ENCODE assay signal across 12 mouse cellular contexts in genomic region chr4:12642525-12642928, GRCm38 (mm10).
DNase-seq lines count a peak whose midpoint lies in the region; ATAC-seq and TF ChIP-seq lines count a peak whose summit lies in the region.
"Had no signal": no experiment of that assay in that cellular context is flagged by ENCODE, and none has a peak within 500 bp of the region (broad histone marks: within the 10 kb centered on the region; RNA-seq: fewer than 3 reads in every experiment).

No protein-coding gene starts in this region.

- no peak for ATAC-seq in kidney, postnatal 0 days (replicated peaks; ENCODE audit: low FRiP score, low read depth)
- ATAC-seq in embryonic facial prominence, embryonic 12.5 days (ENCODE audit: insufficient number of reproducible peaks, insufficient read depth, low FRiP score, low TSS enrichment) = peak; percentile 83; the same call in 1 of the 2 replicates
- peak; percentile 49; the same call in 1 of the 2 replicates for ATAC-seq in midbrain, embryonic 12.5 days (ENCODE audit: low FRiP score, low read depth)

- no peak overlapping the region for H3K4me3 ChIP-seq in kidney, postnatal 0 days (replicated peaks; ENCODE audit: low read depth, low read length)
- H3K4me3 ChIP-seq in embryonic facial prominence, embryonic 12.5 days = no peak overlapping the region
- H3K4me3 ChIP-seq in midbrain, embryonic 12.5 days = no peak overlapping the region
- H3K4me3 ChIP-seq: stomach, embryonic 15.5 days had no signal

- no peak overlapping the region for H3K9ac ChIP-seq in kidney, postnatal 0 days (ENCODE audit: low read depth, low read length)
- H3K9ac ChIP-seq in embryonic facial prominence, embryonic 12.5 days = no peak overlapping the region
- no peak overlapping the region for H3K9ac ChIP-seq in midbrain, embryonic 12.5 days (replicated peaks)
- H3K9ac ChIP-seq: stomach, embryonic 15.5 days had no signal

- no peaks in the 10 kb centered on the region for H3K4me1 ChIP-seq in kidney, postnatal 0 days (replicated peaks; ENCODE audit: insufficient read depth, low read length)
- no peaks in the 10 kb centered on the region; the same call in 1 of the 2 replicates for H3K4me1 ChIP-seq in embryonic facial prominence, embryonic 12.5 days
- H3K4me1 ChIP-seq in midbrain, embryonic 12.5 days = 0 out of 2 replicates have a peak, but pooled peaks cover 5% of the 10 kb centered on the region
- H3K4me1 ChIP-seq: stomach, embryonic 15.5 days had no signal

- peak; percentile 33 for DNase-seq in kidney, postnatal 0 days (ENCODE audit: low spot score)
- DNase-seq in kidney, adult 18-20 months = no peak
- DNase-seq in embryo, embryonic 10.5 days (ENCODE audit: low spot score) = peak; percentile 39
- no peak for DNase-seq in heart, adult 9 months (ENCODE audit: low spot score in 2 of 2)
- DNase-seq in cerebellum, postnatal 10 days = no peak
- DNase-seq: cerebellum, adult 9-11 months; gastrocnemius, postnatal 14 days; lung, adult 18-20 months; thymus, adult 2 months had no signal

- no peaks in the 10 kb centered on the region for H3K27me3 ChIP-seq in kidney, postnatal 0 days (ENCODE audit: insufficient read depth, low read length)
- no peaks in the 10 kb centered on the region for H3K27me3 ChIP-seq in embryonic facial prominence, embryonic 12.5 days
- no peaks in the 10 kb centered on the region for H3K27me3 ChIP-seq in midbrain, embryonic 12.5 days
- H3K27me3 ChIP-seq: stomach, embryonic 15.5 days had no signal

- H3K27ac ChIP-seq in kidney, postnatal 0 days = no peak overlapping the region
- H3K27ac ChIP-seq in embryonic facial prominence, embryonic 12.5 days = peak overlapping the region; percentile 52
- no peak overlapping the region for H3K27ac ChIP-seq in midbrain, embryonic 12.5 days (replicated peaks)
- H3K27ac ChIP-seq: stomach, embryonic 15.5 days had no signal

- no peak for TF ChIP-seq CTCF in kidney, postnatal 0 days (IDR thresholded peaks at IDR 0.05; ENCODE audit: low read depth)

- no peak overlapping the region for H3K4me2 ChIP-seq in kidney, postnatal 0 days (ENCODE audit: low read length)
- no peak overlapping the region for H3K4me2 ChIP-seq in embryonic facial prominence, embryonic 12.5 days (replicated peaks)
- H3K4me2 ChIP-seq in midbrain, embryonic 12.5 days (replicated peaks) = no peak overlapping the region
- H3K4me2 ChIP-seq: stomach, embryonic 15.5 days had no signal

- no peaks in the 10 kb centered on the region for H3K36me3 ChIP-seq in kidney, postnatal 0 days (ENCODE audit: insufficient read depth, low read length)
- no peaks in the 10 kb centered on the region for H3K36me3 ChIP-seq in embryonic facial prominence, embryonic 12.5 days
- H3K36me3 ChIP-seq in midbrain, embryonic 12.5 days = no peaks in the 10 kb centered on the region
- H3K36me3 ChIP-seq: stomach, embryonic 15.5 days had no signal

- no peaks in the 10 kb centered on the region for H3K9me3 ChIP-seq in kidney, postnatal 0 days (replicated peaks; ENCODE audit: low read length)
- no peaks in the 10 kb centered on the region for H3K9me3 ChIP-seq in embryonic facial prominence, embryonic 12.5 days
- no peaks in the 10 kb centered on the region for H3K9me3 ChIP-seq in midbrain, embryonic 12.5 days
- H3K9me3 ChIP-seq: stomach, embryonic 15.5 days had no signal

- 13% methylated on average over 4 of the region's 4 CpGs for WGBS in kidney, postnatal 0 days
- WGBS in embryonic facial prominence, embryonic 12.5 days = 10% methylated on average over 4 of the region's 4 CpGs
- 20% methylated on average over 4 of the region's 4 CpGs for WGBS in midbrain, embryonic 12.5 days

Comparison
In these comparisons a context has a peak if more than half of its experiments do, and no peak if none do; other contexts are left out.
1. DNase-seq: peak in kidney, postnatal 0 days (single experiment) and embryo, embryonic 10.5 days (single experiment); none in kidney, adult 18-20 months (single experiment), heart, adult 9 months (0 of 2) and cerebellum, postnatal 10 days (0 of 2).